Mouse (Mus musculus): Measurements from ENCODE around the gene Itga3. TPM values are rescaled to one million over a fixed set of nuclear protein-coding genes. Genes with fewer than 3 reads are reported as not detected.

Itga3 gene
- polyA plus RNA-seq, 1 experiment from 2014 or later = 8.0 TPM

GRCm38 (mm10) chr11:95006038-95006437 is 70.6 kb downstream of the Itga3 start:
- Histone ChIP-seq H3K36me3 (peaks cover 43% of the 10 kb centered on the region), H3K27ac (peak overlapping the region; percentile 75), H3K4me3 (peak overlapping the region; percentile 35), H3K4me2 (replicated peaks) (peak overlapping the region; percentile 66), H3K9ac (0 out of 2 replicates have a peak overlapping the region, but pooled peaks have one; percentile 5), H3K9me3 (replicated peaks) (no peaks in the 10 kb centered on the region), H3K27me3 (no peaks in the 10 kb centered on the region), H3K4me1 (peaks cover 46% of the 10 kb centered on the region)
- no peak; the same call in 1 of the 2 replicates for ATAC-seq (ENCODE audit: low FRiP score)
- 33% methylated on average over 4 of the region's 4 CpGs for WGBS

GRCm38 (mm10) chr11:95004937-95005198 is 71.7 kb downstream of the Itga3 start:
- 57% methylated on average over 6 of the region's 6 CpGs for WGBS

GRCm38 (mm10) chr11:95004136-95004936 is 72.3 kb downstream of the Itga3 start:
- H3K9me3 ChIP-seq (replicated peaks) = no peaks in the 10 kb centered on the region
- peaks cover 53% of the 10 kb centered on the region for H3K36me3 ChIP-seq
- no peak overlapping the region for H3K4me2 ChIP-seq (replicated peaks)
- 88% methylated on average over 12 of the region's 12 CpGs for WGBS
- H3K27me3 ChIP-seq = no peaks in the 10 kb centered on the region
- H3K9ac ChIP-seq = peak overlapping the region; percentile 43; the same call in 1 of the 2 replicates
- H3K4me3 ChIP-seq = no peak overlapping the region
- peaks cover 54% of the 10 kb centered on the region for H3K4me1 ChIP-seq
- ATAC-seq (ENCODE audit: low FRiP score) = no peak
- peak overlapping the region; percentile 60 for H3K27ac ChIP-seq

More at GRCm38 (mm10) chr11:95004937-95005198, 71.7 kb downstream of the Itga3 start:
- Histone ChIP-seq H3K4me2 (replicated peaks) (no peak overlapping the region), H3K4me3 (no peak overlapping the region), H3K27me3 (no peaks in the 10 kb centered on the region), H3K9ac (0 out of 2 replicates have a peak overlapping the region, but pooled peaks have one; percentile 43), H3K4me1 (peaks cover 55% of the 10 kb centered on the region), H3K9me3 (replicated peaks) (no peaks in the 10 kb centered on the region), H3K27ac (peak overlapping the region; percentile 60), H3K36me3 (peaks cover 48% of the 10 kb centered on the region)
- ATAC-seq (ENCODE audit: low FRiP score) = no peak

GRCm38 (mm10) chr11:95002705-95003104 is 73.9 kb downstream of the Itga3 start:
- Histone ChIP-seq H3K4me2 (replicated peaks) (no peak overlapping the region), H3K9ac (no peak overlapping the region), H3K4me3 (no peak overlapping the region), H3K4me1 (peaks cover 48% of the 10 kb centered on the region), H3K36me3 (peaks cover 68% of the 10 kb centered on the region), H3K27ac (no peak overlapping the region), H3K9me3 (replicated peaks) (no peaks in the 10 kb centered on the region), H3K27me3 (no peaks in the 10 kb centered on the region)
- WGBS = 92% methylated on average over 8 of the region's 8 CpGs
- no peak for ATAC-seq (ENCODE audit: low FRiP score)

GRCm38 (mm10) chr11:95001584-95002347 is 74.8 kb downstream of the Itga3 start:
- 87% methylated on average over 21 of the region's 21 CpGs for WGBS
- ATAC-seq (ENCODE audit: low FRiP score) = no peak
- Histone ChIP-seq H3K9ac (peak overlapping the region; percentile 13; the same call in 1 of the 2 replicates), H3K27me3 (no peaks in the 10 kb centered on the region), H3K4me3 (no peak overlapping the region), H3K4me2 (replicated peaks) (no peak overlapping the region), H3K9me3 (replicated peaks) (no peaks in the 10 kb centered on the region), H3K27ac (peak overlapping the region; percentile 30; the same call in 1 of the 2 replicates), H3K4me1 (peaks cover 45% of the 10 kb centered on the region), H3K36me3 (peaks cover 78% of the 10 kb centered on the region)

- Histone ChIP-seq H3K9me3 (replicated peaks) (no peaks in the 10 kb centered on the region), H3K4me3 (no peak overlapping the region), H3K27me3 (no peaks in the 10 kb centered on the region), H3K4me1 (peaks cover 48% of the 10 kb centered on the region), H3K9ac (peak overlapping the region; percentile 33; the same call in 1 of the 2 replicates), H3K36me3 (peaks cover 85% of the 10 kb centered on the region), H3K4me2 (replicated peaks) (peak overlapping the region; percentile 19; the same call in 1 of the 2 replicates), H3K27ac (peak overlapping the region; percentile 80)
- 3% methylated on average over 8 of the region's 8 CpGs for WGBS
- peak; percentile 69 for ATAC-seq (ENCODE audit: low FRiP score)
Measured at GRCm38 (mm10) chr11:95001058-95001457, 75.5 kb downstream of the Itga3 start.

GRCm38 (mm10) chr11:95000548-95000947 is 76.1 kb downstream of the Itga3 start:
- H3K9me3 ChIP-seq (replicated peaks) = no peaks in the 10 kb centered on the region
- H3K27ac ChIP-seq = peak overlapping the region; percentile 80
- H3K9ac ChIP-seq = peak overlapping the region; percentile 15; the same call in 1 of the 2 replicates
- H3K4me3 ChIP-seq = no peak overlapping the region
- no peaks in the 10 kb centered on the region for H3K27me3 ChIP-seq
- peaks cover 82% of the 10 kb centered on the region for H3K36me3 ChIP-seq
- peaks cover 48% of the 10 kb centered on the region for H3K4me1 ChIP-seq
- peak; percentile 19 for ATAC-seq (ENCODE audit: low FRiP score)
- WGBS = 35% methylated on average over 4 of the region's 4 CpGs
- no peak overlapping the region for H3K4me2 ChIP-seq (replicated peaks)

GRCm38 (mm10) chr11:95000128-95000527 is 76.5 kb downstream of the Itga3 start:
- H3K9ac ChIP-seq = peak overlapping the region; percentile 15; the same call in 1 of the 2 replicates
- no peak overlapping the region for H3K4me3 ChIP-seq
- H3K9me3 ChIP-seq (replicated peaks) = no peaks in the 10 kb centered on the region
- no peaks in the 10 kb centered on the region for H3K27me3 ChIP-seq
- no peak overlapping the region for H3K4me2 ChIP-seq (replicated peaks)
- peak overlapping the region; percentile 80 for H3K27ac ChIP-seq
- peaks cover 78% of the 10 kb centered on the region for H3K36me3 ChIP-seq
- peaks cover 50% of the 10 kb centered on the region for H3K4me1 ChIP-seq
- 76% methylated on average over 8 of the region's 8 CpGs for WGBS
- no peak for ATAC-seq (ENCODE audit: low FRiP score)

GRCm38 (mm10) chr11:94998041-94998531 is 78.5 kb downstream of the Itga3 start:
- Histone ChIP-seq H3K4me1 (peaks cover 66% of the 10 kb centered on the region), H3K9ac (no peak overlapping the region), H3K9me3 (replicated peaks) (no peaks in the 10 kb centered on the region), H3K4me2 (replicated peaks) (no peak overlapping the region), H3K27me3 (no peaks in the 10 kb centered on the region), H3K36me3 (peaks cover 61% of the 10 kb centered on the region), H3K4me3 (no peak overlapping the region), H3K27ac (no peak overlapping the region)
- no peak for ATAC-seq (ENCODE audit: low FRiP score)
- WGBS = 84% methylated on average over 16 of the region's 16 CpGs

- Histone ChIP-seq H3K4me2 (replicated peaks) (no peak overlapping the region), H3K9me3 (replicated peaks) (no peaks in the 10 kb centered on the region), H3K27ac (no peak overlapping the region), H3K36me3 (peaks cover 56% of the 10 kb centered on the region), H3K27me3 (no peaks in the 10 kb centered on the region), H3K4me3 (no peak overlapping the region), H3K4me1 (peaks cover 70% of the 10 kb centered on the region), H3K9ac (no peak overlapping the region)
- ATAC-seq (ENCODE audit: low FRiP score) = no peak
- 69% methylated on average over 5 of the region's 5 CpGs for WGBS
Measured at GRCm38 (mm10) chr11:94997596-94997995, 79.0 kb downstream of the Itga3 start.

- no peak overlapping the region for H3K4me2 ChIP-seq (replicated peaks)
Measured at GRCm38 (mm10) chr11:94996984-94997383, 79.6 kb downstream of the Itga3 start.

GRCm38 (mm10) chr11:94996101-94996500 is 80.5 kb downstream of the Itga3 start:
- 81% methylated on average over 8 of the region's 8 CpGs for WGBS
- H3K4me1 ChIP-seq = peaks cover 70% of the 10 kb centered on the region
- peaks cover 43% of the 10 kb centered on the region for H3K36me3 ChIP-seq
- no peaks in the 10 kb centered on the region for H3K27me3 ChIP-seq
- H3K9me3 ChIP-seq (replicated peaks) = no peaks in the 10 kb centered on the region
- no peak overlapping the region for H3K27ac ChIP-seq
- peak overlapping the region; percentile 97; the same call in 1 of the 2 replicates for H3K9ac ChIP-seq
- H3K4me2 ChIP-seq (replicated peaks) = peak overlapping the region; percentile 93
- no peak for ATAC-seq (ENCODE audit: low FRiP score)
- peak overlapping the region; percentile 2; the same call in 1 of the 2 replicates for H3K4me3 ChIP-seq

More at GRCm38 (mm10) chr11:94996984-94997383, 79.6 kb downstream of the Itga3 start:
- Histone ChIP-seq H3K4me3 (no peak overlapping the region), H3K9me3 (replicated peaks) (no peaks in the 10 kb centered on the region), H3K36me3 (peaks cover 50% of the 10 kb centered on the region), H3K27me3 (no peaks in the 10 kb centered on the region), H3K9ac (no peak overlapping the region), H3K27ac (no peak overlapping the region), H3K4me1 (peaks cover 76% of the 10 kb centered on the region)
- 90% methylated on average over 6 of the region's 6 CpGs for WGBS
- no peak for ATAC-seq (ENCODE audit: low FRiP score)

Measured in hindbrain, embryonic 12.5 days (tissue).